Mouse (Mus musculus) cerebellum, adult (tissue): ENCODE results near the gene Ciao1.
"Not testable (repeated sequence)": the region's sequence is repeated elsewhere in the genome, so short reads cannot be mapped to it uniquely, and the experiment has no call there.

Experiments used
- ATAC-seq: cut with Nextera tagmentation; 2 replicates; pipeline ENCODE4 v1.9.2; 2017; ENCODE audit warnings: mild to moderate bottlenecking, moderate library complexity, mixed read lengths; ENCODE audit not compliant: insufficient number of reproducible peaks, low FRiP score, low TSS enrichment

Ciao1 gene

GRCm38 (mm10) chr2:127250291-127251008 is 2.8 kb upstream of the Ciao1 start:
- ATAC-seq: no peak

DNA sequence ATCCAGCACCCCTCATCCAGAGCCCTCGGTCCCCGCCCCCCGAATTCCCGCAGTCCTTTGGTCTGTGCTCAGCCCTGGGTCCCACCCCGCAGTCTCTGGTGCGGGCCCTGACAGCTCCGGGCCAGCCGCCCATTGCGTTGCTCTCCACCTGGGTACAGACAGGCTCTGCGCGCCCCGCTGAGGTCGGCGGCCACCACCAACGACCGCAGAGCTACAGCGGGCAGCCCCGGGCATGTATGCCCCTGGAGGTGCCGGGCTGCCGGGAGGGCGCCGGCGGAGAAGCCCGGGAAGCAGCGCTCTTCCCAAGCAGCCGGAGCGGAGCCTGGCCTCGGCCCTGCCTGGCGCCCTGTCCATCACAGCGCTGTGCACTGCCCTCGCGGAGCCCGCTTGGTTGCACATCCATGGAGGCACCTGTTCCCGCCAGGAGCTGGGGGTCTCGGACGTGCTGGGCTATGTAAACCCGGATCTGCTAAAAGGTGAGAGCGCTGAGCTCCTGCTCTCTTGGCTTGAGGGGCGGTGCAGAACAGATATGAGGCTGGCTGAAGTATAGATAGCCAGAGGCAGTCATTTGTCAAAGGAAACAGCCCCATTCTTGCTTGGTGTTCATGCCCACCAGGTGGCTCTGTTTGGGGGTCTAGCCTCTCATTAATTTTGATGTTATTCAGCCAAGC is 853 bp upstream of the Ciao1 start:
- ATAC-seq: peak; percentile 11

- no peak for ATAC-seq
Measured at GRCm38 (mm10) chr2:127240065-127240464, 7.6 kb downstream of the Ciao1 start.

- ATAC-seq: no peak
Measured at GRCm38 (mm10) chr2:127237897-127238610, 9.6 kb downstream of the Ciao1 start.

DNA sequence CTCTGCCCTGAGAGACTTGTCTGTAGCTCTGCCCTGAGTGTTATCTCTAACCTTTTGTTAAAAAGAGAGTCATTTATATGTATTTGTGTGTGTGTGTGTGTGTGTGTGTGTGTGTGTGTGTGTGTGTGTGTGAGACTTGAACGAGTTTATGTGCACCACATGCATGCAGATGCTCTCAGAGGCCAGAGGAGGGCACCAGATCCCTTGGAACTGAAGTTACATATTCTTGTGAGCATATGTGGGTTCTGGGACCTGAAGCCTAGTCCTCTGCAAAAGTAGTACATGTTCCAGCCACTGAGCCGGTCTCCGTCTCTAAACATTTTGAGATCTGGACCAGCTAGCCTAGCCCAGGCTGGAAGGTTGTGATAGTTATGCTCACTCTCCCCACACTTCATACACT is 22.4 kb downstream of the Ciao1 start:
- ATAC-seq: no peak

DNA sequence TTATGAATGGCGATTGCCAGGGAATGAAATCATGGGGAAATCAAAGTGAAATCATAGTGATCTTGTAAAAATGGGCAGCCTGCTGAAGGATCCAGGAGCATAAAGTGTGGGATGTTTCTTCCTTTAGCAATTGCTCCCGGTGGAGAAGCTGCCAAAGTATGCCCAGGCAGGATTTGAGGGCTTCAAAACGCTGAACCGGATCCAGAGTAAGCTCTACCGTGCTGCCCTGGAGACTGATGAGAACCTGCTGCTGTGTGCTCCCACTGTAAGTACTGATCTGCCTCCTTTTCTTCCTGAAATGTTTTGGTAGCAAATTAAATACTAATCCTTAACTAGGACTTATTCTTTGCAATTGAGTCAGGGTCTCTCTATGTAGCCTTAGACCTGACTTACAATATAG is 29.9 kb downstream of the Ciao1 start:
- ATAC-seq: no peak

DNA sequence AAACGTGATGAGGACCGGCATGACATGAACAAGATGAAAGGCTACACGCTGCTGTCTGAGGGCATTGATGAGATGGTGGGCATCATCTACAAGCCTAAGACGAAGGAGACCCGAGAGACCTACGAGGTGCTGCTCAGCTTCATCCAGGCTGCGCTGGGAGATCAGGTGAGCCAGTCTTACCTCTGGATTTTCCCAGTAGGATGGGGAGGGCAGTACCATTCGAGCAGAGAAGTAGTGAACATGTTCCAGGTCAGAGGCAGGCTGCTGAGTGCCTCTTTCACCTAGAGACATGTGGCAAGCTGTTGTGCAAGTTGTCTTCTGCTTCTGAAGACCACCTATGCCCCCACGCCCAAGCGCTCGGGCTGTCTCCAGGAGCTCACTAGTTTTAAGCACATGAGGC is 36.9 kb downstream of the Ciao1 start:
- no peak for ATAC-seq

DNA sequence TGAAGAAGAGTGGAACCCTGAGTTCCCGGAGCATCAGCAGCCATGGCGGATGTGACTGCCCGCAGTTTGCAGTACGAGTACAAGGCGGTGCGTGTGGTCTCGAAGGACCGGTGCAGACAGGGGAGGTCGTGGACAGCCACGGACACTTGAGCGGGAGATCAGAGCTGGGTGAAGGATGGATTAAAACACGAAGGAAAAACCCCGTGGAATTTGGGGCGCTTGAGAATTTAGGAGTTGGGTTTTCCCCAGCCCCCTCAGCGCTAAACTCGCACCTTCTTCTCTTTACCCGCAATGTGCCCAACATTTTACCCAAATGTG is 39.2 kb downstream of the Ciao1 start:
- peak; percentile 32; the same call in 1 of the 2 replicates for ATAC-seq

GRCm38 (mm10) chr2:127207547-127208451 is 39.8 kb downstream of the Ciao1 start, which contains the start of the genes 1810024B03Rik and Snrnp200:
Gene 1810024B03Rik, minus strand, starts transcription at chr2:127208280.
Gene Snrnp200, plus strand, starts transcription at chr2:127208386.
- ATAC-seq: peak; percentile 95

GRCm38 (mm10) chr2:127206916-127207315 is 40.7 kb downstream of the Ciao1 start:
- no peak for ATAC-seq

DNA sequence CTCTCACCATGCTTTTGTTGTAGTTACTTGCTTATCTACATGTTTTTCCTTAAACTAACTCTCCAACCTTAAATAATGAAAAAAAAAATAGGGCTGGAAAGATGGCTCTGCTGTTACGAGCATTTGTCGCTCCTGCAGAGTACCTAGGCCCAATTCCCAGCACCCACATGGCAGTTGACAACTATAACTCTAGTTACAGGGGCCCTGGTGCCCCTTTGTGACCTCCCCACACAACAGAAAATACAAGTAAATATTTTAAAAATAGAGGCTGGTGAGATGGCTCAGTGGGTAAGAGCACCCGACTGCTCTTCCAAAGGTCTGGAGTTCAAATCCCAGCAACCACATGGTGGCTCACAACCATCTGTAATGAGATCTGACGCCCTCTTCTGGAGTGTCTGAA is 41.7 kb downstream of the Ciao1 start:
- not testable (repeated sequence) for ATAC-seq

GRCm38 (mm10) chr2:127204932-127205331 is 42.7 kb downstream of the Ciao1 start:
- ATAC-seq: no peak
